Mouse (Mus musculus): ENCODE measurements around the gene Rps9. TPM values are rescaled to one million over a fixed set of nuclear protein-coding genes. Genes with fewer than 3 reads are reported as not detected.

Gene Rps9
- polyA plus RNA-seq (2017; shearing (Covaris generic)) = 2,509 TPM

DNA sequence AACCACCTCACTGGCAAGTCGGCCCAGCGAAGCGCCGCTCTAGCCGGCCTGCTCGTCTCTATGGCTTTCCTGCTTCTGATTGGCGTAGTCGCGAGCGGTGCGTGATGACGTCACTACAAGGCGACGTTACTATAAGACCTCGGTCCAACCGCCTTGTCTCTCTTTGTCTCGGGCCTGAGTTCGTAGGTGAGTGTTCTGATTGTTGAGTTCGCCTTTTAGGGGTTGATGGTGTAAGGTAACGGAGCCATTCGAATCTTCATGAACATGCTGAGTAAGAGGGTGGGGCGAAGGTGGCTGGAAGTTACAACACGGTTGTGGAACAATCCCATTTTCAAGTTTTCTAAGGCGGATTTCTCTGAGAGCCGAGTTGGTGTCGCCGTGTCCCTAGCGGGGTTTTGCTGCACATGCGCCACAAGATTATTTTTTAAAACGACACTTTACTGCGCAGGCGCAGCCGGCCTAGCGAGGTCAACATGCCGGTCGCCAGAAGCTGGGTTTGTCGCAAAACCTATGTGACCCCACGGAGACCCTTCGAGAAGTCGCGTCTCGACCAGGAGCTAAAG lies at the start of gene Rps9:
Gene Rps9 (plus strand): TSS at position 115 of the 563 bp plus-strand sequence.

DNA sequence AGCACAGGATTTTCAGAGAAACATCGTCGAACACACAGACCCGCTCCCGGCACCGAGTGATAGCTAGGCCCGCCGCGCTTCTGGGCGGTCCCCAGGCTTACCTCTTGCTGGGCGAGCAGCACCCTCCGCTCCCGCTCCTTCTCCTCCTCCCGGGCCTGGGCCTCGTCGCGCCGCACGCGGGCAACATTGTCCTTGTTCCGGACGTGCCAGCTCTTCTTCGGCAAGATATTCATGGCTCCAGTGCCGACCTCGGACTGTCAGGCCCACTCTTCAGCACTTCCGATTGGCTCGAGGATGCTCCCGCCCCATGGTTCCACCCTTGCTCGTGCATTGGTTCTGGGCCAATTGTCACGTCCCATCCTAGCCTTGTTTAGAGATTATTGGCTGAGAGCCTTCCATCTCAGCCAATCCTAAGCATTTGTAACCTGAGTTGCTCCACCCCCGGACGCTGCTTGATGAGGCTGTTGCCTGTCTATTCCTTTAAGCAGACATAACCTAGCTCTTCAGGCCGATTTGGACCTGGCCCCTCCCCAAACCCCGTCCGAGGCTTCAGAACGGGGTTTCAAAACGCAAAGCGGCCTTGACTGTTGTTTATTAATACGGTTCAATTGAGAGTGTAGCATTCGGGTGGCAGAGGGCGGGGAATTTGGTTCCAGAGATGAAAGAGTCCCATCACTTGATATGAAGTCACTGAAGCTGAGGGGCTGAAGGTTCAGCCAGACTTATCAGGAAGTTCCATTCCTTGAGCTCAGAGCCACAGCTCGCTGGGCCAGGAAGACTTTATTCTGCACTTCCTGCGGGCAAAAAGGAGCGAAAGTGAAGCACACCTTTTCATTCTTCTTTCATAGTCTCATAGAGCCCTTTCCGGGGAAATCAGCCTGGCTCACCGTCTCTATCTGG lies 38.3 kb upstream of the Rps9 start, which contains the start of gene Leng1:
Gene Leng1 (minus strand): TSS at position 626 of the 900 bp plus-strand sequence.

GRCm38 (mm10) chr7:3677342-3677741 lies 26.5 kb upstream of the Rps9 start, which contains the start of gene Tmc4:
Gene Tmc4, minus strand, starts transcription at chr7:3677553.

DNA sequence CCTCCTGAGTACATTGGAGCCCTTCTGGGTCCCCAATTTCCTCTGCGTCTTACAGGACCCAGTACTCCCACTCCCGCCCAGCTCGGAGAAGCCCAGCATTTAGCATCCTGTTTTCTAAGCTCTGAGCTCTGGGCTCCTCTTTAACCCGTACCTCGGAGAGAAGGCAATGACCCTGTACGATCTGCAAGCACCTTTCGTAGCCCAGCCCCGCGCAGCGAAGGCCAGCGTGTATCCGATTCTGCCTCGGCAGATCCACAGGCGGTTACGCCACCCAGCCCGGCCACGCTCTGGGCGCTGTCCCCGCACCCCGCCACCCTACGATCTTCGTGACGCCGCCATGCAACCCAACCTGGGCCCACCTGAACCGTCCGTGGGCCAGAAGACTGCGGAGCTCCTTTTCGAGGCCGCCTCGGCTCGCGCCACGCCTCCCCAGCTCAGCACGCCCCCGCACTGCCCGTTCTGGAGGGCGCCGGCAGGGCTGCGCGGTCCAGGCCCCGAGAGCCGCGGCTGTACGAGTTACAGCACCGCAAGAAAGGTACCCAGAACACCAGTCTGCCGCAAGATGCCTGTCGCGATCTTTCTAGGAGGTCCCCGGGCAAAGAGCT lies 11.3 kb upstream of the Rps9 start, which contains the start of gene Tsen34:
Gene Tsen34 (plus strand): TSS at position 482 of the 605 bp plus-strand sequence.

GRCm38 (mm10) chr7:3692987-3693808 lies 10.6 kb upstream of the Rps9 start, which contains the start of gene Mboat7:
Gene Mboat7, minus strand, starts transcription at chr7:3693523.

DNA sequence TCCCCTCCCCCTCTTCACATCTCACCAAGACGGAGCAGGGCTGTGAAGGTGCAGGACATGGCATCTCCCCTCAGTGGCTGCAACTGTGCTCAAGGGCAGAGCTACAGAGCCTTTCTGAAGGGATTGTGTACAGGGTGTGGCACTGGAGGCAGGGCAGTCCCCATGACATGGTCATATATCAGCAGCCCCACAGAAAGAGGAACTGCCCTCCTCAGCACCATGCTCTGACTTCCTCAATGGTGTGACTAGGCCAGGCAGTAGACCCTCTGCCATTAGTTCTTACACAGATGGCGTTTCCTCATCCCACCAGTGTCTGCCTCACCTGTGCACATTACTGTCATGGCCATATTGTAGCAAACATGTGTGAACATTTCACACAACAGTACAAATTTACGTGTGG lies 16.5 kb downstream of the Rps9 start, which contains the start of gene Pirb:
Gene Pirb (minus strand): TSS at position 124 of the 400 bp plus-strand sequence.

Other genes with a start within 250 kb of the Rps9 start
- not detected for gene Tarm1, start 201.4 kb upstream of the Rps9 start, polyA plus RNA-seq (2017; shearing (Covaris generic))
- gene Oscar, start 87.8 kb upstream of the Rps9 start, polyA plus RNA-seq (2017; shearing (Covaris generic)) = 0.19 TPM
- gene Ndufa3, start 86.6 kb upstream of the Rps9 start, polyA plus RNA-seq (2017; shearing (Covaris generic)) = 285 TPM
- gene Tfpt, start 74.1 kb upstream of the Rps9 start, polyA plus RNA-seq (2017; shearing (Covaris generic)) = 26.4 TPM
- gene Prpf31, start 74.0 kb upstream of the Rps9 start, polyA plus RNA-seq (2017; shearing (Covaris generic)) = 48.7 TPM
- 93.3 TPM for gene Cnot3, start 58.7 kb upstream of the Rps9 start, polyA plus RNA-seq (2017; shearing (Covaris generic))
- 28.2 TPM for gene Leng1, start 38.2 kb upstream of the Rps9 start, polyA plus RNA-seq (2017; shearing (Covaris generic))
- 4.5 TPM for gene Tmc4, start 26.4 kb upstream of the Rps9 start, polyA plus RNA-seq (2017; shearing (Covaris generic))
- 23.0 TPM for gene Tsen34, start 11.1 kb upstream of the Rps9 start, polyA plus RNA-seq (2017; shearing (Covaris generic))
- 86.5 TPM for gene Mboat7, start 10.5 kb upstream of the Rps9 start, polyA plus RNA-seq (2017; shearing (Covaris generic))
- 0.12 TPM for gene Pirb, start 16.4 kb downstream of the Rps9 start, polyA plus RNA-seq (2017; shearing (Covaris generic))
- not detected for gene Gm15448, start 121.7 kb downstream of the Rps9 start, polyA plus RNA-seq (2017; shearing (Covaris generic))
- not detected for gene Pira2, start 141.1 kb downstream of the Rps9 start, polyA plus RNA-seq (2017; shearing (Covaris generic))
- gene Gm14548, start 194.1 kb downstream of the Rps9 start, polyA plus RNA-seq (2017; shearing (Covaris generic)) = not detected
- gene Lilra6, start 211.5 kb downstream of the Rps9 start, polyA plus RNA-seq (2017; shearing (Covaris generic)) = not detected